Mouse (Mus musculus): ENCODE measurements around the gene Suco.

- no peak for TF ChIP-seq EP300 (IDR thresholded peaks at IDR 0.05; ENCODE audit: low read depth in 1 of 2, low read length in 2 of 2)
- no peak for TF ChIP-seq BHLHE40 (IDR thresholded peaks at IDR 0.05; ENCODE audit: borderline replicate concordance, low read depth, low read length)
- no peak for TF ChIP-seq MYC (IDR thresholded peaks at IDR 0.05; ENCODE audit: low read depth, low read length)
- no peak for TF ChIP-seq POLR2A (IDR thresholded peaks at IDR 0.05; ENCODE audit: control insufficient read depth in 1 of 2, insufficient read depth in 1 of 2, low read depth in 1 of 2, low read length in 2 of 2, poor library complexity in 1 of 2)
These were observed 31.4 kb upstream of the Suco start for GRCm38 (mm10) chr1:161907795-161908457.

All from MEL (cell line).